Mouse (Mus musculus) limb, embryonic 15.5 days (tissue): ENCODE results near the gene Tipin. TPM values are rescaled to one million over a fixed set of nuclear protein-coding genes. Genes with fewer than 3 reads are reported as not detected.
"Not testable (repeated sequence)": the region's sequence is repeated elsewhere in the genome, so short reads cannot be mapped to it uniquely, and the experiment has no call there.

Source experiments
- ATAC-seq: fragments of 200-750 bp; cut with Nextera tagmentation; 2 replicates; pipeline ENCODE4 v1.8.0; 2017; ENCODE audit warnings: low read depth, moderate TSS enrichment; ENCODE audit not compliant: insufficient number of reproducible peaks, low FRiP score, low TSS enrichment
- H3K27ac ChIP-seq: fragments of 300-500 bp; sonication (generic); 2 replicates; pipeline ENCODE4 v1.5.1; 2015; ENCODE audit warnings: moderate library complexity, mild to moderate bottlenecking, inconsistent platforms
- H3K27me3 ChIP-seq: fragments of 300-500 bp; sonication (generic); 2 replicates; pipeline ENCODE4 v1.6.1; 2015; ENCODE audit warnings: inconsistent platforms
- H3K36me3 ChIP-seq: fragments of 300-500 bp; sonication (generic); 2 replicates; pipeline ENCODE4 v1.6.1; 2015; ENCODE audit warnings: inconsistent platforms
- H3K4me1 ChIP-seq: fragments of 300-500 bp; sonication (generic); 2 replicates; pipeline ENCODE4 v1.6.1; 2015; ENCODE audit warnings: inconsistent platforms
- H3K4me2 ChIP-seq: fragments of 300-500 bp; sonication (generic); 2 replicates; pipeline ENCODE4 v1.6.1; 2015; ENCODE audit warnings: mild to moderate bottlenecking, inconsistent platforms
- H3K4me3 ChIP-seq: fragments of 300-500 bp; sonication (generic); 2 replicates; pipeline ENCODE4 v1.5.1; 2015; ENCODE audit warnings: mild to moderate bottlenecking, inconsistent platforms
- H3K9ac ChIP-seq: fragments of 300-500 bp; sonication (generic); 2 replicates; pipeline ENCODE4 v1.6.1; 2015; ENCODE audit warnings: inconsistent platforms
- H3K9me3 ChIP-seq: fragments of 300-500 bp; sonication (generic); 2 replicates; pipeline ENCODE4 v1.6.1; 2016; ENCODE audit warnings: inconsistent platforms
- WGBS: fragments of 180-500 bp; shearing (Covaris S2); methylation state at CpG from one replicate; pipeline ENCODE4 v1.1.7; 2015; 5-methylcytosine and 5-hydroxymethylcytosine counted together
- polyA plus RNA-seq: library from polyadenylated mRNA; unstranded; fragments of >200 nt; fragmentation: Nextera tagmentation; extraction: Ambion mirVana; gene quantifications from 2 replicates; pipeline ENCODE4 v1.2.1, GENCODE M21; 2015

Gene Tipin
- polyA plus RNA-seq, 1 experiment from 2014 or later: 174 TPM

GRCm38 (mm10) chr9:64252591-64253020 lies 28.8 kb upstream of the Tipin start:
- H3K27me3 ChIP-seq: no peaks in the 10 kb centered on the region
- 0 out of 2 replicates have a peak, but pooled peaks cover 2% of the 10 kb centered on the region for H3K36me3 ChIP-seq
- peak overlapping the region; percentile 85 for H3K9ac ChIP-seq
- peak overlapping the region; percentile 97 for H3K4me3 ChIP-seq
- H3K9me3 ChIP-seq: no peaks in the 10 kb centered on the region
- under 1% methylated on average over 16 of the region's 16 CpGs for WGBS
- H3K27ac ChIP-seq: peak overlapping the region; percentile 96
- peaks cover 22% of the 10 kb centered on the region for H3K4me1 ChIP-seq
- ATAC-seq: no peak
- H3K4me2 ChIP-seq: peak overlapping the region; percentile 71

GRCm38 (mm10) chr9:64253021-64253904 lies 28.1 kb upstream of the Tipin start, which contains the start of gene Map2k1:
Gene Map2k1, minus strand, starts transcription at chr9:64253631.
- Histone ChIP-seq H3K27me3 (no peaks in the 10 kb centered on the region), H3K9me3 (no peaks in the 10 kb centered on the region), H3K4me3 (peak within 1 kb of the TSS; percentile 97), H3K9ac (peak within 1 kb of the TSS; percentile 85), H3K4me2 (peak within 1 kb of the TSS; percentile 71), H3K27ac (peak within 1 kb of the TSS; percentile 96), H3K4me1 (peaks cover 22% of the 10 kb centered on the region), H3K36me3 (0 out of 2 replicates have a peak, but pooled peaks cover 2% of the 10 kb centered on the region)
- WGBS: under 1% methylated on average over 89 of the region's 89 CpGs
- peak; percentile 97 for ATAC-seq

DNA sequence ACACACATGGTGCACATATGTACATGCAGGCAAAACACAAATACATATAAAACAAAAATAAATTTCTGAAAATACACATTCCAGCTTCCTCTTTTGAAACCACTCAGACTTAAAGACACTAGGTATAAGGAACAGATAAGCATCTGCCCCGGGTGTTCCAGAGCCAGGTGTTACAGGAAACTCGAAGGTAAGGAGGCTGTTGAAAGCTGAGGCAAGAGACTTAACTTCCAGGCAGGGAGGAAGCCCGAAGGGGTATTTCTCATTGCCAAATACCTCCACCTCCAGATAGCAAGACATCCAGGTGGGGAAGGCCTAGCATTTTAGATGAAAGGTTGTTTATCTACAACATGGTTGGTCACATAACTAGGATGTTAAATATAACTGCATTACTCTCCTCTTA lies 26.0 kb upstream of the Tipin start:
- no peak overlapping the region for H3K27ac ChIP-seq
- H3K9ac ChIP-seq: no peak overlapping the region
- H3K4me1 ChIP-seq: peaks cover 19% of the 10 kb centered on the region
- no peak for ATAC-seq
- H3K27me3 ChIP-seq: no peaks in the 10 kb centered on the region
- WGBS: 67% methylated on average over 3 of the region's 3 CpGs
- no peaks in the 10 kb centered on the region for H3K9me3 ChIP-seq
- no peak overlapping the region for H3K4me2 ChIP-seq
- 0 out of 2 replicates have a peak, but pooled peaks cover 2% of the 10 kb centered on the region for H3K36me3 ChIP-seq
- no peak overlapping the region for H3K4me3 ChIP-seq

DNA sequence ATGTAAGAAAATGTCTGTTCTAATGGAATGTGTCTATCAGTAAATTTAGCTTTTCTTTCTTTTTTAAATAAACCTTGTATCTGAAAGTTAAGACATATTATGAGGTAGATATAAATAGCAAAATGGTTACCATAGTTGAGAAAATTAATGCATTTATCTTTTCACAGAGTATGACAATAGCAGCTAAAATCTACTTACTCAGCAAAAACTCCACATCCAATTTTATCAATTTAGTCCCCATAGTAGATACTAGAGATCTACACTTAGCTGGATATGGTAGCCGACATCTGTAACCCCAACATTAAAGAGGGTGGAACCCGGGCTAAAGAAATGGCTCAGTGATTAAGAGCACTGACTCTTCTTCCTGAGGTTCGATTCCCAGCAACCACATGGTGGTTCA lies 25.2 kb upstream of the Tipin start:
- Histone ChIP-seq H3K9me3 (no peaks in the 10 kb centered on the region), H3K9ac (no peak overlapping the region), H3K4me2 (no peak overlapping the region), H3K36me3 (0 out of 2 replicates have a peak, but pooled peaks cover under 1% of the 10 kb centered on the region), H3K4me1 (peaks cover 13% of the 10 kb centered on the region; the same call in 1 of the 2 replicates), H3K27ac (no peak overlapping the region), H3K4me3 (no peak overlapping the region), H3K27me3 (no peaks in the 10 kb centered on the region)
- 91% methylated on average over 3 of the region's 3 CpGs for WGBS
- no peak for ATAC-seq

DNA sequence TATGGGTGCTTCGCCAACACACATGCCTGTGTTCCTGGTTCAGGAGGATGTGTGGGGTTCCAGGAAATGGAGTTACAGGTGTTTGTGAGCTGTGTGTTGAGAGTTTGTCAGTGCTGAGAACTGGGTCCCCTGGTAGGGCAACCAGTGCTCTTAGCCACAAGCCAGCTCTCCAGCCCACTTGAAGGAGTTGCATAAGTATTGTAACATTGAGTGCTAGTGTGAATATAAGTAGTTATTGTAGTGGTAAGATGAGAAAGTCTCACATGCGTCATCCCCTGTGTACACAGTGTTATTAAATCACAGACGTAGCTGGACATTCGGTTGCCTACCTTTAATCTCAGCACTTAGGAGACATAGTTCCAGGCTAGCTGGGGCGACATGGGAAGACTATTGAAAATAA lies 21.5 kb upstream of the Tipin start:
- H3K27me3 ChIP-seq: no peaks in the 10 kb centered on the region
- H3K4me3 ChIP-seq: no peak overlapping the region
- H3K27ac ChIP-seq: no peak overlapping the region
- H3K9ac ChIP-seq: no peak overlapping the region
- no peak overlapping the region for H3K4me2 ChIP-seq
- no peaks in the 10 kb centered on the region for H3K4me1 ChIP-seq
- H3K9me3 ChIP-seq: no peaks in the 10 kb centered on the region
- ATAC-seq: no peak
- no peaks in the 10 kb centered on the region for H3K36me3 ChIP-seq
- whole genome bisulfite sequencing: 90% methylated on average over 5 of the region's 5 CpGs

DNA sequence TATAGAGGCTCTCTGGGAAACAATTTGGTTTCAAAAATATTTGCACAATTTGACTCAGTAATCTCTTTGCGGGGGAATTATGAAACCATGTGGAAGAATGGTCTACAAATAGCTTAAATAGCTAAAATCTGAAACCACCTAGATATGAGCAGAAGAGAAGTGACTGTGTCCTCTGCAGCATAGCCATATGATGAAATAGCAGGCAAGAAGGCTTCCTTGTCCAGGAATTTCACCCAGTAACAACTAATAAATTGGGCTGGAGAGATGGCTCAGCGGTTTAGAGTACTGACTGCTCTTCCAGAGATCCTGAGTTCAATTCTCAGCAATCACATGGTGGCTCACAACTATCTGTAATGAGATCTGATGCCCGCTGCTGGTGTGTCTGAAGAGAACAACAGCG lies 20.4 kb upstream of the Tipin start:
- Histone ChIP-seq H3K9me3 (no peaks in the 10 kb centered on the region), H3K27ac (no peak overlapping the region), H3K4me3 (no peak overlapping the region), H3K9ac (no peak overlapping the region), H3K4me1 (no peaks in the 10 kb centered on the region), H3K36me3 (no peaks in the 10 kb centered on the region), H3K27me3 (no peaks in the 10 kb centered on the region), H3K4me2 (no peak overlapping the region)
- ATAC-seq: no peak
- 88% methylated on average over 4 of the region's 4 CpGs for WGBS

GRCm38 (mm10) chr9:64264813-64265212 lies 16.6 kb upstream of the Tipin start:
- WGBS: 31% methylated on average over 1 of the region's 1 CpGs
- H3K36me3 ChIP-seq: no peaks in the 10 kb centered on the region
- no peaks in the 10 kb centered on the region for H3K27me3 ChIP-seq
- no peak for ATAC-seq
- no peak overlapping the region for H3K27ac ChIP-seq
- no peak overlapping the region for H3K4me2 ChIP-seq
- H3K9me3 ChIP-seq: no peaks in the 10 kb centered on the region
- H3K9ac ChIP-seq: no peak overlapping the region
- H3K4me3 ChIP-seq: no peak overlapping the region
- H3K4me1 ChIP-seq: no peaks in the 10 kb centered on the region

GRCm38 (mm10) chr9:64267231-64267630 lies 14.2 kb upstream of the Tipin start:
- Histone ChIP-seq H3K27me3 (no peaks in the 10 kb centered on the region), H3K36me3 (no peaks in the 10 kb centered on the region), H3K9me3 (no peaks in the 10 kb centered on the region), H3K4me1 (no peaks in the 10 kb centered on the region), H3K4me3 (no peak overlapping the region), H3K4me2 (no peak overlapping the region), H3K27ac (no peak overlapping the region), H3K9ac (no peak overlapping the region)
- no peak for ATAC-seq
- WGBS: 91% methylated on average over 1 of the region's 1 CpGs

GRCm38 (mm10) chr9:64268196-64268595 lies 13.2 kb upstream of the Tipin start:
- H3K9me3 ChIP-seq: no peaks in the 10 kb centered on the region
- no peaks in the 10 kb centered on the region for H3K36me3 ChIP-seq
- no peak for ATAC-seq
- no peak overlapping the region for H3K9ac ChIP-seq
- no peak overlapping the region for H3K27ac ChIP-seq
- no peaks in the 10 kb centered on the region for H3K4me1 ChIP-seq
- 79% methylated on average over 10 of the region's 10 CpGs for WGBS
- no peak overlapping the region for H3K4me3 ChIP-seq
- no peaks in the 10 kb centered on the region for H3K27me3 ChIP-seq
- no peak overlapping the region for H3K4me2 ChIP-seq

DNA sequence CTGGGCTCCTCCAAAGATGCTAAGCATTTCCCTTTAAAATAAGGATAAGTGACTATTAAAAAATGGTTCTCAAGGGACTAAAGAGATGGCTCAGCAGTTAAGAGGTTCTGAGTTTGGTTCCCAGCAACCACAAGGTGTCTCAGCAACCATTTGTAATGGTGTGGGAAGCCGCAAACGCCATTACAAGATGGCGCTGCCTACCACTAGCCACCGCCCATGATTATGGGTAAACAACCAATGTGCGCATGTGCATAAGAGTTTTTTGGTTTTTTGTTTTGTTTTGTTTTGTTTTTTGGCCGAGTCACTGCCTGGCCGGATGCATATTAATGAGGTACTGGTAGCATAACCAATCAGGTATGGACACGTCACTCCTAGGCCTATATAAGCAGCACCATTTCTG lies 12.5 kb upstream of the Tipin start:
- H3K36me3 ChIP-seq, H3K9me3 ChIP-seq, H3K9ac ChIP-seq, H3K4me2 ChIP-seq, H3K27me3 ChIP-seq, H3K27ac ChIP-seq, H3K4me3 ChIP-seq, ATAC-seq, H3K4me1 ChIP-seq: not testable (repeated sequence)
- 96% methylated on average over 8 of the region's 8 CpGs for WGBS

DNA sequence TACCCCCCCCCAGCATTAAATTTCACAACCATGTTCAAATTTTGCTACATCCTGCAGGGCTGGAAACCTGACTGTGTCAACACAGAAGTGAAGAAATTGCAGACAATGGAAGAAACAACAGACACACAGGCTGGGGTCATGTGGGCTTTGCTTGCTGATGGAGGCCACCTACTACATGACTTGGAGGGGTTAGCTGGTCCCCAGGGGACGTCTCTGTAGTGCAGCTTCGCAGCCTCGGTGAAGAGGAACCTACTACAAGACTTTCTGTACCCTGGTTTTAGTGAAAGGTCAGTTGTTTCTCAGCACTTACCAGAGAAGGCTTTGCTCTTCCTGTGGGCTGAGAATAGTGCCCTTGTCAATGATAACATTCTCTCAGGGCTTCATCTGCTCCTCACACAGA lies 10.1 kb upstream of the Tipin start:
- H3K4me1 ChIP-seq: no peaks in the 10 kb centered on the region
- H3K4me2 ChIP-seq: no peak overlapping the region
- H3K27ac ChIP-seq: no peak overlapping the region
- no peak overlapping the region for H3K9ac ChIP-seq
- no peaks in the 10 kb centered on the region for H3K27me3 ChIP-seq
- H3K4me3 ChIP-seq: no peak overlapping the region
- no peaks in the 10 kb centered on the region for H3K36me3 ChIP-seq
- 71% methylated on average over 3 of the region's 3 CpGs for WGBS
- H3K9me3 ChIP-seq: no peaks in the 10 kb centered on the region
- no peak for ATAC-seq

DNA sequence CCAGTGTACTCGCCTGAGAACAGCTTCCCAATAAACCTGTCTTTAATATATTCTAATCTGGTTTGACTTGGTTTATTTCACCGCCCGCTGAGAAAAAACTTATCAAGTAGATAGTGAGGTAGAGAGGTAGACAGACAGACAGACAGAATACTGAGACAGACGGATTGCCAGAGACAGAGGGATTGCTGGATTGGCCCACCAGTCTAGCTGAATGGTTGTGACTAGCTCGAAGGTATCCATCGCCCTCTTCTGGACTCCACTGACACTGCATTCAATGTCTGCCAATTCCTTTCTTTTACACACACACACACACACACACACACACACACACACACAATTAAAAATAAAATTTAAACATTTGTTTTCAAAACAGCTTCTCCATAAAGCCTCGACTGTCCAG lies 8.8 kb upstream of the Tipin start:
- H3K27ac ChIP-seq: no peak overlapping the region
- no peak overlapping the region for H3K4me2 ChIP-seq
- H3K4me3 ChIP-seq: no peak overlapping the region
- H3K9me3 ChIP-seq: no peaks in the 10 kb centered on the region
- H3K9ac ChIP-seq: no peak overlapping the region
- no peaks in the 10 kb centered on the region for H3K36me3 ChIP-seq
- 36% methylated on average over 7 of the region's 7 CpGs for WGBS
- no peaks in the 10 kb centered on the region for H3K4me1 ChIP-seq
- ATAC-seq: no peak
- H3K27me3 ChIP-seq: no peaks in the 10 kb centered on the region
